Mouse (Mus musculus) kidney, postnatal 10 days (tissue): Measurements from ENCODE around the gene Pprc1.

ENCODE experiments used
- DNase-seq: peaks from one replicate; pipeline ENCODE4 v3.0.0; 2021; ENCODE audit warnings: mixed read lengths

Pprc1 gene

DNA sequence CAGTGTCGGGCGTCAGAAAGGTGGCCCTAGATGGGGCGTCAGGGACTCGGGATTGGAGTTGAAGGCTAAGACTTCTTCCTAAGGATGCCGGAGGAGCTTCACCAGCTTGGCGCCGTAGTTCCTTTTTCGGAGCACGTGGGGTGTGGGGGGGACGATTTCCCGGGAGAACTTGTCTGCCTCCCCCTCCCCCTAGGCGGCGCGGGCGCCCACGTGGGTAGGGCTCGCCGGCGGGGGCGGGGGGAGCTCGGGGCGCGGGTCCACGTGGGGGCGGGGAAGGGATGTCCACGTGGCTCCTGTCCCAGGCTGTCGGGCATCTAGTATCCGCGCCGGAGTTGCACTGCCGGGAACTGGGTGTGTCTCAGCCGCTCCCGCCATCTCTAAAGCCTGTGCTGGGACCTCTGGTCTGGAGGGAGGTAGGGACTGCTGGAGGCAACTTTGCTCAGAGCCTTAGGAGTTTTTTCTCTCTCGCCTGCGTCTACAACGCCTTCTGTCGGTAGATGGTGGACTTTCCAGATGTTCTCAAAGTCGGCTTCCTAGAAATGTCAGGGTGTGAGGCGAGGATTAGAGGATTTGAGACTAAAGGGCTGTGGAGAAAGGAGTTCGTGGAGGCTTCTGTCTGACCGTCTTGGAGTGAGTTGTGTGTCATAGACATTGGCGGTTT is 12.4 kb downstream of the Pprc1 start:
- DNase-seq, result peak; percentile 92

DNA sequence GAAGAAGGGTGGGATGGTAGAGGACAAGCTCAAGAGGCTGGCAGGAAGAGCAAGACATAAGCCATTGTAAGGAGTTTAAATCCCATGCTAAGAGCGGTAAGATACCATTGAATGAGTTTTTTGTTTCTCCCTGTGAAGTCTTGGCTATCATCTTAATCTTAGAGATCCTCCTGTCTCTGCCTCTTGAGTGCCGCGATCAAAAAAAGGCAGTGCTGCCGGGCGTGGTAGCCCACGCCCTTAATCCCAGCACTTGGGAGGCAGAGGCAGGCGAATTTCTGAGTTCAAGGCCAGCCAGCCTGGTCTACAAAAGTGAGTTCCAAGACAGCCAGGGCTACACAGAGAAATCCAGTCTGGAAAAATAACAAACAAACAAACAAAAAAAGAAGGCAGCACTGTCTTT is 13.8 kb downstream of the Pprc1 start:
- no peak for DNase-seq

DNA sequence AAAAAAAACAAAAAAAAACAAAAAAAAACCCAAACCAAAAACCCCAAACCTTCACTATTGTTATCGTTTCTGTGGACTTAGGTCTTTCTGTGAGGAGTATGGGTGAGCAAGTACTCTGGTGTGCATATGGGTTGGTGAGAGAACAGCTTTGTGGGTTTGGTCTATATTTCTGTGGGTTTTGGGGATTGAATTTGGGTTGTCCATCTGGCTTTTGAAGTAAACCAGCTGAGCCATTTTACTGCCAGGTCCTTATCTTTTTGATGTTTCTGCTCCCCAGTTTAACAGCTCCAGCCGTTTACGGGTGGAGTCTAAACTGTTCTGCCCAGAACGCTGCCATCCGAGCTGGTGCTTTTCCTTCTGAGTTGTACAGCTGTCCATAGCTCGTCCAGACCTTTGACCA is 16.2 kb downstream of the Pprc1 start:
- DNase-seq, result no peak

DNA sequence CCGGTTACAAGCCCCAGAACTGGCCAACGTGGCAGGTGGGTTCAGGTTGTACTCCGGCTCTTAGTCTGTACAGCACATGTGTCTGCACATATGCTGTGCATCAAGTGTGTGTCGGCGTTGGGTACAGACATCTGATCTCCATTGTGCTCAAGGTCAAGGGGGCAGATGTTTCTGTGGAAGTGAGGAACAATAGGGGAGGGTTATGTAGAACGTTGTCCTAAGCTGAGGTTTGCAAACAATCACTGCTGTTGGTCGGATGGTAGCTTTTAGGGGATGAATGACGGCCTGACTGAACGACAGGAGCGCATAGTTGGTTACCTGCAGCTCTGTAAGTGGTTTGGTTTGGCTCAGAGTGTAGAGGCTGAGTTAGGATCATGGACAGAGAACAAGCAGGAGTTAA is 23.4 kb downstream of the Pprc1 start:
- no peak for DNase-seq

DNA sequence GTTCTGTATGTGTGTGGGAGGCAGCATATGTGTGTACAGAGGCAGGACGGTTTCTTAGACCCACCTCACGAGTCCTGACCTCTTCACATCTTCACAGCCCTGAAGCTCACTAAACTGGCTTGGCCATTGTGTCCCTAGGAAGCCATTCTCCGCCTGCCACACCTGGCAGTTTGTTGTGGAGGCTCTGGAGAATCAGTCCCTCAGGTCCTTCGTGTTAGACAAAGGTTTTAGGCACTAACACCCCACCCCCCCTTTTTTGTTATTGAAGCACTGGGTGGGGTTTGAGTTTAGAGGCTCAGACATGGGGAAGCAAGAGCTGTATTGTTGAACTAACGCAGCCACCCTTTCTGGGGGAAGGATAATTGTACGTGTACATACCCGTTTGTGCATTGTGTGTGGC is 28.6 kb downstream of the Pprc1 start:
- no peak for DNase-seq

DNA sequence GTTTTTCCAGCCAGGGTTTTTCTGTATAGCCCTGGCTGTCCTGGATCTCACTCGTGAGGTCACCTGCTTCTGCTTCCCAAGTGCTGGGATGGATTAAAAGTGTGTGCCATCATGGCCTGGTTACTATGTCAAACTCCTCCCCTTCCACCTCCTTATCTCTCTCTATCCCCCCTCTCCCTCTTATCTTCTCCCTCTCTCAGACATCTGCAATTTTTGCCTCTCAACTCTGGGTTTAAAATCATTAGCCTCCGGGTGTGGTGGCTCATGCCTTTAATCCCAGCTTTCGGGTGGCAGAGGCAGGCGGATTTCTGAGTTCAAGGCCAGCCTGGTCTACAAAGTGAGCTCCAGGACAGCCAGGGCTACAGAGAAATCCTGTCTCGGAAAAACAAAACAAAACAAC is 29.6 kb downstream of the Pprc1 start:
- DNase-seq, result no peak

DNA sequence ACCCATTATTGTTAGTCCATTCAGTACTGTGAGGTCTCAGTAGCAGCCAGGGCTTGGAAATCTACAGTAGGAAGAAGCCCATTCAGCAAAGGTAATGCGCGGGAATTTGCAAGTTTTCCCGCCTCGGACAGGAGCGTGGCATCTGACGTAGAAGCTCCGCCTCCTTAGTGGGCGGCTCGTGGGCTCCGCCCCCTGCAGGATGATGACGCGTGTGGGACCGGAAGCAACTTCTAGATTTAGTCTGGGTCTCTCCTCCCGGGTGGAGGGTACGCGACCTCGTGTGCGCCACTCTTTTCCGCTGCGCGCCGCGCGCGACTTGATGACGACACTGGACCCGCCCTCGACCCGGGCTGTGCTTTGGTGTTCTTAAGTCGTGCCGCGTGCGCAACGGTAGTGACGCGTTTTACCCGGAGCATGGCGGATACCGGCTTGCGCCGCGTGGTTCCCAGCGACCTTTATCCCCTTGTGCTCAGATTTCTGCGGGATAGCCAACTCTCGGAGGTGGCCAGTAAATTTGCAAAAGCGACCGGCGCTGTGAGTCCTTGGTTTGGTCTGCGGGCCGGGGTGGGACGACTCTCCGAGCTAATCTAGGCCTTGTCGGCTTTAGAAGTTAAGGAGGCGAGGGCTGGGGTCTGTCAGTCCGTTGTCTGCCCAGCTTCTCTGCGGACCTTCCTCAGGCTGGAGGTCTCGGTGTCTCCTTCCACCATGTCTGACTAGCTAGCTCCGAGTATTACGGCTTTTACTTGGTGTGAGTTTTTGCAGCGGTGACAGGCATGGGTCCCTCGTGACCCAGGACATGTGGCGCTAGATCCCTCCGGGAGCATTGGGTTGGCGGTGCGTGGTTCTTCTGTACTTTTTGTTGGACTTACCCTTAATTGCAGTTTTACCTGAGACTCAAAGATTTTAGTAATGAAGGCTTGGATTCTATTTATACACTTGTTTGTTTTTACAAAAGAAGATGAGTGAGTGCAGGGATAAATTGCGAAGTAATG is 31.2 kb downstream of the Pprc1 start, which contains the start of gene Nolc1:
Gene Nolc1, plus strand, starts transcription at position 248 of the 992 bp plus-strand sequence.
- peak; percentile 99 for DNase-seq

DNA sequence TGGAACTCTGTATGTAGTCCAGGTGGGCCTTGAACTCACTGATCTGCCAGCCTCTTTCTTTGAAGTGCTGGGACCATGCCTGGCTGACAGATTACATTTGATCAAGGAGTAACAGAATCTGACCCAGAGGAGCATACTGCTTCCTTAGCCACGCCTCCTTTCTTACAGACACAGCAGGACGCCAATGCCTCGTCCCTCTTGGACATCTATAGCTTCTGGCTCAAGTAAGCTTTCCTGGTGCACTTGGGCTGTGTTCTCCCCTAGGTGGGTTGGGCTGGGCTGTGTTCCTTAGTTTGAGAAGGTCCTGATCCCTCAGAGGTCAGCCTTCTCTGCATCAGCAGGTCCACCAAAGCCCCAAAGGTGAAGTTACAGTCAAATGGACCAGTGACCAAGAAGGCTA is 33.8 kb downstream of the Pprc1 start:
- DNase-seq, result no peak

DNA sequence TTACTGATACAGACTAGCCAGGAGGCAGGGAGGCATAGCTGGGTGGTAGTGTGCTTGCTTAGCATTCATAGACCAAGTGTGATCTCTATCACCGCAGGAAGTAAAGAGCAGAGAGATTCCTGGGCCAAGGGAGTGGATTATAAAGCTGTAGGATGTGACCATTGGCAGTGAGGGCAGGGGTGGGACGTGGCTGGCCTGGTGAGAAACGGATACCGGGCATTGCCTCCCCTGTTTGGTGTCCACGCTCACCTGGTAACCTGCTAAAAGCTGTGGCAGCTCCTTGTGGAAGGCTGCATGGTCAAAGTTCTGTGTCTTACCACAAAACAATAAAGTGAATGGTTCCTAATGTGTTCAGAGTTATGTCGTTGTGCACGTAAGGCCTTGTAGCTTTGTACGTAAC is 40.5 kb downstream of the Pprc1 start:
- DNase-seq, result no peak

DNA sequence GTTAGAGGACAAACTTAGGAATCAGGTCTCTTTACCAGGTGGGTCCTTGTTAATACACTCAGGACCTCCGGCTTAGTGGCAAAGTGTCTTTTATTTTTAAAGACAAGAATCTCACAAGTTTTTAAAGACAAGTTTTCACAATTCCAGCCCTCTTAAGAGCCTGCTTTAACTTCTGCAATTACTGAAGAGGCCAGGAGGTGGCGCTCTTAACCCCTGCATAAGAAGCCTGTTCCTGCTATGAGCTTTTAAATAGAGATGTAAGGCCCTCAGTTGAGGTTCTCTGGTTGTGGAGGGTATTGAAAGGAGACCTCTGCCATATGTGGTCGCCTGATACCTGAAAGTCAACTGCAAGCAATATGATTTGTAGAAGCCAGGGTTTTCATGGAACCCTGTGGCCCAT is 41.7 kb downstream of the Pprc1 start:
- peak; percentile 75 for DNase-seq

DNA sequence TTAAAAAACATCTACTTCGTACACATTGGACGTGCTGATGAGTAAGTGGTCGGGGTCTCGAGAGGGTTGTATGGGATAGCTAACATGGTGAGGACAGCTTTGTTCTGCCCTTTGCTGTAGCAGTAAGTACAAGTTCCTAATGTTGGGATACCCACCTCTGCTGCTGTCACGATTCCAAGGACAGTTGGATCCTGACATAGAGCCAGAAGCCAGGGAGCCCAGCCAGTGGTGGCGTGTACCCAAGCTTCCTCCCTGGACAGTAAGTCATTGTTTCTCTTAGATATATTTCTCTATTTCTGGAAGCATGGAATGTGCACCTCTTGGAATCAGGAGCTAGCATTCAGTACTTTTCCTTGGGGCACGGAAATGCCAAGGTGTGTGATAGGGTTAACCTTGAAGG is 43.2 kb downstream of the Pprc1 start:
- DNase-seq, result no peak

DNA sequence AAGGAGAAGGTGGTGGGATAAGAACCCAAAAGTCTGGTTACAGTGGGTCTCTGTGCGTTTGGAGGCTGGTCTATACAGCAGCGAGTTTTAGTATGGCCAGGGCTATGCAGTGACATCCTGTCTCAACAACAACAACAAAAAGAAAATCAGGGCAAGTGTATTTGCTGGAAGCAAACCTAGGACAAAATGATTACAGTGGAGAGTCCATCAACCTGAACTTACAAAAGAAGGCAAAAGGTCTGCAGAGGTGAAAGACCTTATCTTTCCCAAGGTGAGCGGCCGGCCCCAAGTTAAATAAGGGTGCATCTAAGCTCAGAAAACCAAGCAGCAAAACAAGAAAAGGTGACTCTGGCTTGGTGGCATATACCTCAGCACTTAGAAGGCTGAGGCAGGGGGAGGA is 47.0 kb downstream of the Pprc1 start:
- no peak for DNase-seq

DNA sequence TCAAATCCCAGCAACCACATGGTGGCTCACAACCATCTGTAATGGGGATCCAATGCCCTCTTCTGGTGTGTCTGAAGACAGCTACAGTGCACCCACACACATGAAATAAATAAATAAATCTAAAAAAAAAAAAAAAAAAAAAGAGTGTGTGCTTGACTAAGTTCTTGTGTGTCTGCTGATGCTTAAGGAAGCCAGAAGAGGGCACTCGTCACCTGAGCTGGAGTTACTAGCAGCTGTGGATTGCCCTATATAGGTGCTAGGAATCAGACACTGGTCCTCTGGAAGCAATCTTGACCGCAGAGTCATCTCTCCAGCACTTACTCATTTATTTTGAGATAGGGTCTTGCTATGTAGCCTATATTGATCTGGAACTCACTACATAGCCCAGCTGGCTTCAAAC is 49.5 kb downstream of the Pprc1 start:
- no peak for DNase-seq

DNA sequence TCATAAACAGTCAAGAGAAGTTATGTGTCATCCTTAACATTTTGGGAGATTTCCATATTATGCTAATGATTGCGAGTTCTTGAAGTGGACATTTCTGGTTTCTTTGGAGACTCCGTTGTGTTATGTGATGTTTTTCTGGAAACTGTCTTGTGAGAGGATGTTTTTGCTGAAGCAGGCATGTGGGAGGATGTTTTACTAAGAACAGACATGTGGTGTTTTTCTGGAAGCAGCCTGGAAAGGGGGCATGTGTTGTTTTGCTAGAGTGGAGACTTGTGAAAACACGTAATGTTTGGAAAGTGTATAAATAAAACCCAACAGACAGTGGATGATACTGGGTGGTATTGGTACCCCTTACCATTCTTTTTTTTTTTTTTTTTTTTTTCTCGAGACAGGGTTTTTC is 50.6 kb downstream of the Pprc1 start:
- no peak for DNase-seq

DNA sequence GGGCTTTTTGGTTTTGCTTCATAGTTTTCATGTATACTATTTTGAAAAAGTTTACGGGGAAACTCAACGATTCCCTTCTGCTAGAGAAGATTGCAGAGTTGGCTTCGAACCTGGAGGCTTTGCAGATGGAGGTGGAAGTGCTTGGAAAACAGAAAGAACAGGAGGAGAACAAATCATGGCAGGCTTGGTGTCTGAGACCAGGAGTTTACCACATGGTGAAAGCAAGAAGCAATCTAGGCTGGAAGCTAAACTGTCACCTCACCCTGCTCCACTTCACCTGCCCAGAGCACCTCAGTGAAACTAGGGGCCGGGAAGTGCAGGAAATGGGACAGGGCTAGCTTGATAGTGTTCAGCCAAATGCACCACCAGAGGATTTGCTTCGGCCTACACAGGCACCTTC is 51.7 kb downstream of the Pprc1 start:
- DNase-seq, result no peak

DNA sequence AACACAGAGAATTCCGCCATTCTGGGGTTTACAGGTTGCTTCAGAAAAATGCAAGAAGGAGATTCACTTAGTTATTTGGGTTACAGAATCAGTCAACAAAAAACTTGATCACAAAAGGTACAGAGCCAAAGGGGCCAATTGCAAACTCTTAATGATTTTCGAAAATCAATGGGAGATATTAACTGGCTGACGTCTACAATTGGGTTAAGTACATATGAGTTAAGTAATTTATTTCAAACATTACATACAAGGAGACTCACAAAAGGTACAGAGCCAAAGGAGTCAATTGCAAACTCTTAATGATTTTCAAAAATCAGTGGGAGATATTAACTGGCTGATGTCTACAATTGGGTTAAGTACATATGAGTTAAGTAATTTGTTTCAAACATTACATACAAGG is 54.9 kb downstream of the Pprc1 start:
- no peak for DNase-seq

DNA sequence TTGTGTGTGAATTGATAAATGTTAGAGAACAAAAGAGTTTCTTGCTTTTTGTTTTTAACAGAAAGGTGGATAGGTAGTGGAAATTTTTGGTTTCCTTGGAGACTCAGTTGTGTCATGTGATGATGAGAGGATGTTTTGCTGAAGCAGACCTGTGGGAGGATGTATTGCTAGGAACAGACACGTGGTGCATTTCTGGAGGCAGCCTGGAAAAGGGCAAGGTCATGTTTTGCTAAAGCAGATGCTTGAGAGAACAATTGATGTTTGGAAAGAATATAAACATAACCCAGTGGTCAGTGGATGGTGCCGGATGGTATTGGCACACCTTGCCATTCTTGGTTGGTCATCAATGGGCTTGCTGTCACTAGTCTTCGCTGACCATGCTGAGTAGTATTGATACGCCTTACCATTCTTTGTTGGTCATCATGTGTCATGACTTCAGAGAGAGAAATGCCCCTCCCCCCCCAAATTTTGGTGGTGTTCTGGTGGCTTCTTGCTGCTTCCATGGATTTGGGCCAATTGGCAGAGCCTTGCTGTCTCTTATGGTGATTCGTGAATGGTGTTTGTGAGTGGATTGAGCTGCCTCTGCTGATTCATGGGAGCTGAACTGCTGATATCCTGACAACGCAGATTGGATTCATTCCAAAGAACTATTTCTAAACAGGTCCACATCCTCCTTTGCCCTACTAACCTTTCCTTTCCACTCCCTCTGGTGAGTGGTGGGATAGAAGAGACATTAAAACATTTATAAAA is 58.9 kb downstream of the Pprc1 start:
- DNase-seq, result no peak

DNA sequence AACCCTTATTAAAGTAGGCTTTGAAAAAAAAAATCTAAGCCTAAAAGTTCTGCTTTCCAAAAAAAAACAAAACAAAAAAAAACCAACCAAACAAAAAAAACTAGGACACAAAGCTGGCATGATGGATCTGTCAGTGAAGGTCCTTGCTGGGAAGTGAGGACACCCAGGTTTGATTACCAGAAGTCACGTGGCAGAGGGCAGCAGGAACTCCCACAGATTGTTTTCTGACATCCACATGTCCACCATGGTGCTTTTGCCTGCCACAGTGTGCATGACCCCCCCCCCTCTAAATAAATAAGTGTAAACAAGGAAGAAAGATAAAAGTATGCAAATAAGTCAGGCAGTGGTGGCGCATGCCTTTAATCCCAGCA is 59.5 kb downstream of the Pprc1 start:
- DNase-seq, result no peak

DNA sequence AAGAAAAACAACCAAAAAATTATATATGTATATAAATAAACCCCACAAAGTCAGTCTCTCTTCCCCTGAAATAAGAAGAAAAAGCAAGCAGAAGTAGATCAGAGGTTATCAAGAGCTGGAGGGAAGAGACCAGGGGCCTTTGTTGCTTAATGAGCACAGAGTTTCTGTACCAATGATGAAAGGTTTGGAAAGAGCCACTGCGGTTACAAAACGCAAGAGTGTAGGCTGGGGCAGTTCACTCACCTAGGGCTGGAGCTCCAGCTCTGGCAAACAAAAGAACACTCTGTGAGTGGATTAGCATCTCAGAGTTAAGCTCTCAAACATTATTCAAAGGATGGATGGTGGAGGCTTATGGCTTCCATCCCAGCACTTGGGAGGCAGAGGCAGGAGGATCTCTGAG is 65.5 kb downstream of the Pprc1 start:
- DNase-seq, result no peak

DNA sequence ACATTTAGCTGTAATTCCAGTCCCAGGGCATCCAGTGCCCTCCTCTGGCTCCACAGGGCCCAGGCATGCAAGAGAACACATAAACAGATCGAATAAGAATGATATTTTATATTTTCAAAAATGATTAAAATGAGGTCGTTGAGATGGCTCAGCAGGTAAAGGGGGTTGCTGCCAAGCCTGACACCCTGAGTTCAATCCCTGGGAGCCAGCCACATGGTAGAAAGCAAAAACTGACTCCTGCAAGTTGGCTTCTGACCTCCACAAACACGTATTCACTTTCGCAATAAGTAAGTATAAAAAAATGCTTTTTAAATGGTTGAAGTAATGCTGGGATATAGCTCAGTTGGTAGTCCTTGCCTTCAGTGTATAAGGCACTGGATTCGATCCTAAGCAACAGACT is 66.1 kb downstream of the Pprc1 start:
- DNase-seq, result no peak

DNA sequence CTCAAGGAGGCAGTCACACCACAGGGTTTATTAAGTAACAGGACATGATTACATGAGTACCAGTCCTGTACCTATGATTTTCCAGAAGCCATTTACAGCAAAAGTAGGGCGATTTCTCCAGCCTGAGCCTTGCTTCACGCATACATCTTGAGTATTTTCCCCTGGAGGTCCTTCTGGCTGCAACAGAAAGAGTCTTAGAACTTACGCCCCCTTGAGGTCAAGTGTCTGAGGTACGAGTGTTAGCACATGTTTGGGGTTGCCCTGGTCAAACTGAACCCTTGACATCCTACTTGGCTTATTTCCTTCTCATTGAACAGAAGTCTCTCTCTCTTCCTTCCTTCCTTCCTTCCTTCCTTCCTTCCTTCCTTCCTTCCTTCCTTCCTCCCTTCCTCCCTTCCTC is 69.9 kb downstream of the Pprc1 start:
- no peak for DNase-seq

DNA sequence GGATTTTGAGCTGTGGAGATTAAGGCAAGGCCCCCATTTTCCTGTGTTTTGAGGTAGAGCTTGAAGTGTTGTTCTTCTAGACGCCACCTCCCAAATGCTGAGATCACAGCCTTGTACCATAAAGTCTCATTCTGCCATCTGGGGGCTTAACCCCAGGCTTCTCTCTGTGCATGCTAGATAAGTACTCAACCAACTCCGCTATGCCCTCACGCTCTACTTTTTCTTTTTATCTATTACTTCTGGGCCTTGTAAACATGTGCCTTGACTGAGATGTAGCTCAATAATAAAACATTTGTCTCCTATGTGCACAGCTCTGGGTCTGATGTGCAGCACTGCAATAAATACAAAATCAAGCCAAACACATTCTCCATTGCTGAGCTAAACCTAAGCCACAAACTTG is 74.8 kb downstream of the Pprc1 start:
- DNase-seq, result no peak

DNA sequence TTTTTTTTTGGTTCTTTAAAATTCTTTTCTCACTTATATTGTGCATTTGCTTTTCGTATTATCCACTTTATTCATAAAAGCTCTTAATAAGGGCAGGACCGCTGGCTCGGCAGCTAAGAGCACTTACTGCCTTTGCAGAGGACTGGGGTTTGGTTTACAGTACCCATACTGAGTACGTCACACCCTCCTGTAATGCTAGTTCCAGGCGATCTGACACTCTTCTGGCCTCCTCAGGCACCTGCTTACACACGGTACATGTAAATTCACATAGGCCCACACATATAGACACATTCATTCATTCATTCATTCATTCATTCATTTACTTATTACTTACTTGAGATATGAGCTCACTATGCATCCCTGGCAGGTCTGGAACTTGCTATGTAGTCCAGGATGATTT is 76.2 kb downstream of the Pprc1 start:
- DNase-seq, result no peak
